Mouse (Mus musculus): Measurements from ENCODE around the gene Mmp28. TPM values are rescaled to one million over a fixed set of nuclear protein-coding genes. Genes with fewer than 3 reads are reported as not detected.

Gene Mmp28
- polyA plus RNA-seq, 1 experiment from 2014 or later = 1.8 TPM

DNA sequence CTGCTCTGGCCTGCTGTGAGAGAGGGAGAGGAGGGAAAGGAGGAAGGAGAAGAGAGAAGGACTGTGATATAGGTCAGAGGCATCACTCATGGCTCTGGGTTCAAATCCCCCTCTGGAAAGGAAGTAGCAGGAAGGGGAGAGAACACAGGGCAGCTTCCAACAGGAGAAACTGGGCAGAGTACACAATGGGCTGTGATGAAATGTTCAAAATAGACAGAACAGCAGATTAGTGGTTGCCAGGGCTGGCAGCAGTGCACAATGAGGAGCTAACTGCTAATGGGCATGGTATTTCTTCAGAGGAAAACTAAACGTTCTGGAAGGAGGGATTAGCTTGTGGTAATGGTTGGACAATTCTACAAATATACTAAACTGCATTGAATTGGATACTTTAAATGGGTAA, 12.3 kb downstream of the Mmp28 start:
- H3K4me1 ChIP-seq (ENCODE audit: control insufficient read depth, insufficient read depth, low read length) = peaks cover 7% of the 10 kb centered on the region; the same call in 1 of the 2 replicates
- peaks cover under 1% of the 10 kb centered on the region; the same call in 1 of the 2 replicates for H3K27me3 ChIP-seq (replicated peaks; ENCODE audit: control insufficient read depth, insufficient read depth, low read length)
- no peak overlapping the region for H3K27ac ChIP-seq (ENCODE audit: low read depth, low read length)
- ATAC-seq (no peak), DNase-seq (ENCODE audit: low spot score) (no peak)
- no peak overlapping the region for H3K4me2 ChIP-seq (ENCODE audit: low read length)
- H3K9ac ChIP-seq (ENCODE audit: low read length) = no peak overlapping the region
- H3K36me3 ChIP-seq (ENCODE audit: control insufficient read depth, insufficient read depth, low read length) = no peaks in the 10 kb centered on the region
- H3K4me3 ChIP-seq (ENCODE audit: low read depth, low read length) = no peak overlapping the region
- 12% methylated on average over 1 of the region's 1 CpGs for WGBS
- no peaks in the 10 kb centered on the region for H3K9me3 ChIP-seq (replicated peaks; ENCODE audit: control insufficient read depth, low read length)

DNA sequence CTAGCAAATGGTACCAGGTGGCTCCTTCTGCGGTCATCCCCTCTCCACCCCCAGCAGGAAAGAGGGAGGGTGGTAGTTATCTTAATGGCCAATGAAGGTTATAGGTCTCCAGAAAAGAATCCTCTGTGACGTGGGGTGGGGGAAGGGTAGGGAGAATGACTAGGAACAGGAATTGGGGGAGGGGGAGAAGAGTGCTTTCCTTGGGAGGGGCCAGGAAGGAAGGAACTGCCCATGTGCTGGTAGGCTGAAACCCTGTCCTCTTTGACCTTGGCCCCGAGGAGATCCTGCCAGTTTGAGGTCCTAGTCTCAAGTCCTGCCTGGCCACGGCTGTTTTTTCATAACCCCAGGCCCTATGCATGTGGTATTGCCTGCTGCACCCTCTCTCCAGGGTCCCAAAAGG, 13.6 kb downstream of the Mmp28 start:
- 71% methylated on average over 4 of the region's 4 CpGs for WGBS
- no peak for ATAC-seq

DNA sequence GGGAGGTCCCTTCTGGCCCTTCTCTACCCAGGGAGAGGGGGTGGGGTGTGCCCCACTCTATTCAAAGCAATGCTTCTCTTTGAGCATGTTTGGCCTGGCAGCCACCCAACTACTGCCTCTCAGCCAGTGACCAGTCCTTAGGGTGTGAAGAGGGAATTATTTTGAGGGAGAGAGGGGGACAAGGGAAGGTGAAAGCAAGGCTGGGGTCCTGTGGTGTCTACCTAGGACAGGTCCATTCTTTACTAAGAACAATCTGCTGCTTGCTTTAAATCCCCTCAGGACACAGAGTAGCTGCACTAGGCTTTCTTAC, 14.0 kb downstream of the Mmp28 start:
- Histone ChIP-seq H3K4me1 (ENCODE audit: control insufficient read depth, insufficient read depth, low read length) (peaks cover 10% of the 10 kb centered on the region; the same call in 1 of the 2 replicates), H3K4me2 (ENCODE audit: low read length) (no peak overlapping the region), H3K36me3 (ENCODE audit: control insufficient read depth, insufficient read depth, low read length) (no peaks in the 10 kb centered on the region), H3K4me3 (ENCODE audit: low read depth, low read length) (no peak overlapping the region), H3K9me3 (replicated peaks; ENCODE audit: control insufficient read depth, low read length) (no peaks in the 10 kb centered on the region), H3K27me3 (replicated peaks; ENCODE audit: control insufficient read depth, insufficient read depth, low read length) (peaks cover 17% of the 10 kb centered on the region), H3K9ac (ENCODE audit: low read length) (no peak overlapping the region), H3K27ac (ENCODE audit: low read depth, low read length) (peak overlapping the region; percentile 44; the same call in 1 of the 2 replicates)
- 0 out of 2 replicates have a peak, but pooled peaks have one; percentile 15 for ATAC-seq
- peak; percentile 46 for DNase-seq (ENCODE audit: low spot score)

More for the DNA sequence above, 13.6 kb downstream of the Mmp28 start:
- no peak overlapping the region for H3K4me3 ChIP-seq (ENCODE audit: low read depth, low read length)
- no peaks in the 10 kb centered on the region for H3K9me3 ChIP-seq (replicated peaks; ENCODE audit: control insufficient read depth, low read length)
- no peaks in the 10 kb centered on the region for H3K36me3 ChIP-seq (ENCODE audit: control insufficient read depth, insufficient read depth, low read length)
- peaks cover 13% of the 10 kb centered on the region for H3K27me3 ChIP-seq (replicated peaks; ENCODE audit: control insufficient read depth, insufficient read depth, low read length)
- peaks cover 10% of the 10 kb centered on the region; the same call in 1 of the 2 replicates for H3K4me1 ChIP-seq (ENCODE audit: control insufficient read depth, insufficient read depth, low read length)
- H3K27ac ChIP-seq (ENCODE audit: low read depth, low read length) = no peak overlapping the region; the same call in 1 of the 2 replicates
- no peak for DNase-seq (ENCODE audit: low spot score)
- no peak overlapping the region for H3K4me2 ChIP-seq (ENCODE audit: low read length)
- H3K9ac ChIP-seq (ENCODE audit: low read length) = no peak overlapping the region

DNA sequence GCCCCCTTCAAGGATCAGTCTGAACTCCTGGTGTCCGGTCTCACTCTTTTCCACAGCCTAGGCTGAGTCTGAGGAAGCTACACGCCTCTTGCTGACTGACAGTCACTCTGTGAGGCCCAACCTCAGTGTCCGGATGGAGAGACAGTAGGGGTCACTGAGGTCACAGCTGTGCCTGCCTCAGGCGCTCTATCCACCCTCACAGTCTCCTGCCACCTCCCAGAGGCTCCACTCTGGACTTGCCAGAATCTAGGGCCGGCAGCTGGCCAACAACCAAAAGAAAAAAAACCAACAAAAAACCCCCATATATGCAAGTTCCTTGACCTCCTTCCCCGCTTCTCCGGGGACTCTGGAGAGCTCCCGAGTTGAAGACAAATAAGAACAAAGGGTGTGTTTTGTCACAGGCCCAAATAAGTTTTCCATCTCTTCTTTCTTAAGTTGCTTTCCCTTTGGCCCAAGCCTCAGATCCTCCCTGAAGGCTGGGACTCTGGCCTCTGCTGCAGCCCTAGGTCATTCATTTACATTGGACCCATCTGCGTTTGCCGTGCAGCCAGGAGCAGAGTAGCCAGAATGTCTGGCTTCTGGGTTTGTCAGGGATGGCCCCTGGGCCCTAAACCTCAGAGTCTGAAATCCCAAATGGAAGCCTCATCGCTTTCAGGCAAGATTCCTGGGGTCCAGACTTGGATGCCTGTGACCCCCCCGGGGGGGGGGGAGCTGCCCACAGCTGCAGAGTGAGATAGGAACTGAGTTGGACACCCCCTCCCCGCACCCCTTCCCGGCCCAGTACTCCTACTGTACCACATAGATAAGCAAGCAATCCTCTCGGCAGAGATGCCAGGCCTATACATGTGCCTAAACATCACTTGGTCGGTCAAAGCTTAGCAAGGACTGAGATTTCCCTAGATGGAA, 14.6 kb downstream of the Mmp28 start:
- no peak overlapping the region for H3K4me3 ChIP-seq (ENCODE audit: low read depth, low read length)
- 57% methylated on average over 16 of the region's 16 CpGs for WGBS
- H3K36me3 ChIP-seq (ENCODE audit: control insufficient read depth, insufficient read depth, low read length) = no peaks in the 10 kb centered on the region
- H3K4me2 ChIP-seq (ENCODE audit: low read length) = no peak overlapping the region
- H3K27me3 ChIP-seq (replicated peaks; ENCODE audit: control insufficient read depth, insufficient read depth, low read length) = peaks cover 22% of the 10 kb centered on the region
- H3K9me3 ChIP-seq (replicated peaks; ENCODE audit: control insufficient read depth, low read length) = no peaks in the 10 kb centered on the region
- no peak for ATAC-seq
- H3K4me1 ChIP-seq (ENCODE audit: control insufficient read depth, insufficient read depth, low read length) = peaks cover 10% of the 10 kb centered on the region; the same call in 1 of the 2 replicates
- H3K27ac ChIP-seq (ENCODE audit: low read depth, low read length) = no peak overlapping the region
- no peak overlapping the region for H3K9ac ChIP-seq (ENCODE audit: low read length)
- DNase-seq (ENCODE audit: low spot score) = no peak

DNA sequence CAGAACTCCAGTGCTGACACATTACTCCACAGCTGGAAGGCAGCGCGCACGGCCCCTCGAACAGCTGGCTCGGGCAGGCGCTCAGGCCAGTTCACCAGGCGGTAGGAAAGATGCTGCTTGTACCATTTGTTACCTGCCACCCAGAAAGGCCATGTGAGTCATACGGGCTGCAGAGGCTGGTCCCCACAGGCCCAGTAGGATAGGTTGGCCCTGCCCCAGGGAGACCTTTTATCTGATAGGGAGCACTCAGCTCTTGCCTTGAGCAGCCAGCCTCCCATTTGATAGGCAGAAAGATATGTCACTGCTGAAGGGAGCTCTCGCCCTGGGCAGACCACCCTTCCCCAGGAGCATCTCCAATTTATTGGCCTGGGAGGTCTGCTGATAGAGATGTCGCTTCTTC, 15.3 kb downstream of the Mmp28 start:
- no peaks in the 10 kb centered on the region for H3K9me3 ChIP-seq (replicated peaks; ENCODE audit: control insufficient read depth, low read length)
- H3K4me1 ChIP-seq (ENCODE audit: control insufficient read depth, insufficient read depth, low read length) = peaks cover 10% of the 10 kb centered on the region; the same call in 1 of the 2 replicates
- H3K4me2 ChIP-seq (ENCODE audit: low read length) = no peak overlapping the region
- H3K9ac ChIP-seq (ENCODE audit: low read length) = no peak overlapping the region
- DNase-seq (ENCODE audit: low spot score) (no peak), ATAC-seq (no peak)
- WGBS = 86% methylated on average over 10 of the region's 10 CpGs
- no peak overlapping the region for H3K27ac ChIP-seq (ENCODE audit: low read depth, low read length)
- no peaks in the 10 kb centered on the region for H3K36me3 ChIP-seq (ENCODE audit: control insufficient read depth, insufficient read depth, low read length)
- no peak overlapping the region for H3K4me3 ChIP-seq (ENCODE audit: low read depth, low read length)
- H3K27me3 ChIP-seq (replicated peaks; ENCODE audit: control insufficient read depth, insufficient read depth, low read length) = peaks cover 27% of the 10 kb centered on the region

DNA sequence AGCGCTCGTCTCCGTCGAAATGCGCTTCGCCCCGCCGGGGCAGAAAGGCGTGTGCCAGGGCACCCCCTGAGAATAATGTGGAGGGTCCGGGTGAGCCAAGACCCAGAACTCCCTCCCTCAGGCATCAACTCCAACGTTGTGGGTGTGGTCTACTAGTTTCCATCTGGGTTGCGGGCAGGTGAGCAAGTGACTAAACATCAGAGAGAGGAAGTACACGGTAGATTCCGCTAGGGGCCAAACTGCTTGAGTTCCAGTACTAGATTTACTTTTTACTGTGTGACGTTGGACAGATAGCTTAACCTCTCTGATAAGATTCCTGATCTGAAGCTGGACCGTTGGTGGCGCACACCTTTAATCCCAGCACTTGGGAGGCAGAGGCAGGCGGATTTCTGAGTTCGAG, 17.9 kb downstream of the Mmp28 start:
- Histone ChIP-seq H3K9me3 (replicated peaks; ENCODE audit: control insufficient read depth, low read length) (no peaks in the 10 kb centered on the region), H3K9ac (ENCODE audit: low read length) (peak overlapping the region; percentile 25; the same call in 1 of the 2 replicates), H3K4me3 (ENCODE audit: low read depth, low read length) (0 out of 2 replicates have a peak overlapping the region, but pooled peaks have one; percentile 5), H3K4me2 (ENCODE audit: low read length) (peak overlapping the region; percentile 18; the same call in 1 of the 2 replicates), H3K27me3 (replicated peaks; ENCODE audit: control insufficient read depth, insufficient read depth, low read length) (peaks cover 41% of the 10 kb centered on the region), H3K27ac (ENCODE audit: low read depth, low read length) (no peak overlapping the region), H3K36me3 (ENCODE audit: control insufficient read depth, insufficient read depth, low read length) (no peaks in the 10 kb centered on the region), H3K4me1 (ENCODE audit: control insufficient read depth, insufficient read depth, low read length) (peaks cover 10% of the 10 kb centered on the region; the same call in 1 of the 2 replicates)
- ATAC-seq = no peak
- WGBS = 33% methylated on average over 19 of the region's 19 CpGs
- DNase-seq (ENCODE audit: low spot score) = no peak

DNA sequence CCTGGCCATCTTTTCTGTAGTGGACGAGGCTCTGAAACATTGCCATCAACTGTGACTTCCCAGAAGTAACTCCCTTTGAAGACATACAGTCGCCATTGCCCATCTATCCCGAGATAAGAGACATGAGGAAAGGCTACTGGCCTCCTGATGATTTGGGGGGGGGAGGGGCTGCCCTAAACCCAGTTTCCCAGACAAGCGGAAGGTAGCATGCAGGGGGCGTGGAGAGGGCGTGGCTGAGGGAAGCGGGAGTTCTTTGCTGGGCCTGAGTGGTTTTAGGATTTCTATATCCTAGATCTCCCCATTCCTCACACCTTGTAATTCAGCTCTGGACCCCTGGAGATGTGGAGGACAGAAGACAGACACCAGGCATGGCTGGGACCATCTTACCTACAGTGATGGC, 19.0 kb downstream of the Mmp28 start:
- Histone ChIP-seq H3K4me3 (ENCODE audit: low read depth, low read length) (no peak overlapping the region), H3K27me3 (replicated peaks; ENCODE audit: control insufficient read depth, insufficient read depth, low read length) (peaks cover 41% of the 10 kb centered on the region), H3K9ac (ENCODE audit: low read length) (no peak overlapping the region), H3K4me1 (ENCODE audit: control insufficient read depth, insufficient read depth, low read length) (peaks cover 8% of the 10 kb centered on the region; the same call in 1 of the 2 replicates), H3K36me3 (ENCODE audit: control insufficient read depth, insufficient read depth, low read length) (no peaks in the 10 kb centered on the region), H3K4me2 (ENCODE audit: low read length) (no peak overlapping the region), H3K27ac (ENCODE audit: low read depth, low read length) (no peak overlapping the region), H3K9me3 (replicated peaks; ENCODE audit: control insufficient read depth, low read length) (no peaks in the 10 kb centered on the region)
- no peak for ATAC-seq
- 8% methylated on average over 7 of the region's 7 CpGs for WGBS
- DNase-seq (ENCODE audit: low spot score) = no peak

DNA sequence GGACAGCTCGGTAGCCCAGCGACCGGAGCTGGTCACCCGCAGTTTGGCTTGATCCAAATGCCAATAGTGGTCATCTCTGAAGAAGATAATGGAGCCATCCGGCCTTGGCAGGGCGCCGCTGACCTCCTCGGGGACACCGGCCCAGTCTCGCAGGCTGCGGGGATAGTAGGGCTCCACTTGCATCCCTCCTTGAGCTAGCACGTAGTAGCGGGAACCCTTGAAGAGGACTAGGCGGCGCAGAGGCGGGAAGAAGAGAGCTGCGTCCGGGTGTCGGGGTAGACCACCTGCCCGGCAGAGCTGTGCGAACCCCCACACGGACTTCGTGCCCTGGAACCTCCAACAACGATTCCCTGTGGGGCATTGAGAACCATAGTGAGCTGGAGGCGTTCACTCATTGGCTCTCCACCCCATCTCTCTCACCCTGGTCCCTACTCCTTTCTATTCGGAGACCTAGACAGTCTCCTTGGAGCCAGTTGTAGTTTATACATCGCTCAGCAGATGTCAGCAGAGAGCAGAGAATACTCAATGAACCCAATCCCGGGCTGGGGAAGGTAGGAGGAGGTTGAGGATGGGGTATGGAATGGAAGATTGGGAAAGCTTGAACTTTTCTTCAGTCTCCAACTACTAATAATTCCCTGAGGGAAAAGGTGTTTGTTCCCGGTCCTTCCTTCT, 20.1 kb downstream of the Mmp28 start:
- Histone ChIP-seq H3K27ac (ENCODE audit: low read depth, low read length) (no peak overlapping the region), H3K36me3 (ENCODE audit: control insufficient read depth, insufficient read depth, low read length) (no peaks in the 10 kb centered on the region), H3K9me3 (replicated peaks; ENCODE audit: control insufficient read depth, low read length) (no peaks in the 10 kb centered on the region), H3K9ac (ENCODE audit: low read length) (peak overlapping the region; percentile 21; the same call in 1 of the 2 replicates), H3K4me3 (ENCODE audit: low read depth, low read length) (no peak overlapping the region; the same call in 1 of the 2 replicates), H3K4me2 (ENCODE audit: low read length) (peak overlapping the region; percentile 40), H3K4me1 (ENCODE audit: control insufficient read depth, insufficient read depth, low read length) (peaks cover 3% of the 10 kb centered on the region; the same call in 1 of the 2 replicates), H3K27me3 (replicated peaks; ENCODE audit: control insufficient read depth, insufficient read depth, low read length) (peaks cover 41% of the 10 kb centered on the region)
- ATAC-seq (peak; percentile 35; the same call in 1 of the 2 replicates), DNase-seq (ENCODE audit: low spot score) (peak; percentile 89)
- WGBS = 13% methylated on average over 28 of the region's 29 CpGs
